Mouse (Mus musculus): Measurements from ENCODE around the gene A530084C06Rik.

Gene A530084C06Rik

DNA sequence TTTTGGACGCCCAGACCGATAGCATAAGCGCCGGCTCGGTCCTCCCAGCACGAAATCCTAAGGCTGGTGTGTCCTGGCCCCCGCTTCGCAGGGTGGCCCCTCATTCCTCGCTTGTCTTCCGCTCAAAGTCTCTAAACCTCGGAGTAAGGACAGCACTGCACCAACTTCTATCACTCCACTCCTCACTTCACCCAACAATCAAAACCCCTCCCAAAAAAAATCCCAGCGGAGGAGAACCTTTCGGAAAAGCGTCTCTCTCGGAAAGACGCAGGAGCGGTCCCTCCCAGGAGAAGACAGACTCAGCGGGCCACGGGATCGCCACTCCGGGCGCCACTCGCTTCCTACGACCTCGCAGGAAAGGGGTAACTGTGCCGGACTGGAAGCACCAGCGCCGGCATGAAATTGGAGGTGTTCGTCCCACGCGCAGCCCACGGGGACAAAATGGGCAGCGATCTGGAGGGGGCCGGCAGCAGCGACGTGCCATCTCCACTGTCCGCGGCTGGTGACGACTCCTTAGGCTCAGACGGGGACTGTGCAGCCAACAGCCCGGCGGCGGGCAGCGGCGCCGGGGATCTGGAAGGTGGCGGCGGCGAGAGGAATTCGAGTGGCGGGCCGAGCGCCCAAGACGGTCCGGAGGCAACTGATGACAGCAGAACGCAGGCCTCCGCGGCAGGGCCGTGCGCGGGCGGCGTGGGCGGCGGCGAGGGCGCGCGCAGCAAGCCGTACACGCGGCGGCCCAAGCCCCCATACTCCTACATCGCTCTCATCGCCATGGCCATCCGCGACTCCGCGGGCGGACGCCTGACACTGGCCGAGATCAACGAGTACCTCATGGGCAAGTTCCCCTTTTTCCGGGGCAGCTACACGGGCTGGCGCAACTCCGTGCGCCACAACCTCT is at the start of gene A530084C06Rik:
Gene A530084C06Rik (minus strand): TSS at position 813 of the 898 bp plus-strand sequence.
- DNase-seq (ENCODE audit: low read depth, low spot score) = no peak

DNA sequence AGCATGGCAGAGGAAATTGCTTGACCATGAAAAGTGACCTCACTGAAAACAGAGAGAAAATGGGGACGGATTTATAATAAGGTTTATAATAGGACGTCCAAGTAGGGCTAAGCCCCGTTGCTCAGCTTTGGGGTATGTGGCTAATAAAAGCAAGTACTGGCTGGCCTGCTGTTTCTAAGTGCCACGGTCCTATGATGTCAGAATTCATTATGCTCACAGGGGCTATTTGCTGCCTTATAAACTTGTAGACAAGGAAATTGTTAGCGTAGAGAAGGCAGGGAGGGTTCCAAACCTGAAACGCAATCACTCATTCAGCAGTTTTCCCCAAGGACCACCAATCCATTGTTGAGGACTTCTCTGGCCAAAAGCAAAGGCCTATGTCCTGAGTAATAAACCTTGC is 44.8 kb upstream of the A530084C06Rik start:
- no peak for DNase-seq (ENCODE audit: low read depth, low spot score)

DNA sequence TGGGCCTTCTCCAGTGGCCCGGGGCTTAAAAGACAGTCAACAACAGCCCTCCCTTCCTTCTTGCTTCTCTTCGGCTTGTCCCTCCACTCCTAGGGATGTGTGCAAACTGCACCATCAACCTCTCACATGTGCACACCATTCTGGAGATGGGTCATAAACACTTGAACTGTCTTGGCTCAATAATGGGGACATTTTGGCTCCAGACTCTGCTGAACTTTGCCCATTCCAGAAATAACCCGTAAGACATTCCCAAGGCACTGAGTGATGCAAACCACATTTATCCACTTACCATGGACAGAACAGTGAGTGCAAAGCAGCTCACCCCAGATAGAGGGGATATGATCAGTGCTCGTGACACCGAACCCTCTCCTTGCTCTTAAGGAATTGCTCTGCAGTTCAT is 40.4 kb upstream of the A530084C06Rik start:
- no peak for DNase-seq (ENCODE audit: low read depth, low spot score)

DNA sequence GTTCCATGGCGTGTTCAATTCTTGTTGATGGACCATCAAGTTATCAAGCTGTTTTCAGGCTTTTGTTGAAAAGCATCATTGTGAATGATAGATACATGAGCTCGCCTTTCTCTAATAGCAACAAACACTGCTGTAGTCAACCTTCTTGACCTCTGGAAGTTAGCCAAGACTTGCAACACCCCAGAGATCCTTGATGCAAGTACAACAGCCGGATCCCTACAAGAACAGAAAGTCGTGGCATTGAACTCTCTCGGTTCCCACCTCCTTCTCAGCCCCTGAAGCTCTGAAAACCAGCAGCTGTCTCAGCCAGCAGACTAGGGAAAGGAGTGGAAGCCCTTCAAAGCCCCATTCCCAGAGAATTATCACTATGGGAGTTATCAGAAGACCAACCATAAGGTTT is 28.2 kb upstream of the A530084C06Rik start:
- no peak for DNase-seq (ENCODE audit: low read depth, low spot score)

DNA sequence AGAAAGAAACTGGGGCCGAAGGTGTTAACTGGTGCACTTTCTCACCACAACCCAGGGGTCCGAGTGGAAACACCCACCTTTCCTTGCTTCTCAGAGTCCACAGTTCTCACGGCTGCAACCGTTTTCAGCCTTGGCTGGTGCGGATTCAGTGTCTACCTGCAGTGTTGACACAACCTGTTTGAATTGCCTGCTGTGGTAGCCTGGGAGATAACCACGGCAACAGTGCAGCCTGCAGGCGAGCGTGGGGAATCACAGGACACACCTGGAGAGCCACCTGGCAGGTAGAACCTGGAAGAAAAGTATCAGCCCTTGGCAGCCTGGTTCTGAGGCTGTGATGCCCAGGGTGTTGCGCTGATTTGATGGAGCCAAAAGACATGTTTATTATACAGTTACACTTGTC is 20.7 kb upstream of the A530084C06Rik start:
- no peak for DNase-seq (ENCODE audit: low read depth, low spot score)

DNA sequence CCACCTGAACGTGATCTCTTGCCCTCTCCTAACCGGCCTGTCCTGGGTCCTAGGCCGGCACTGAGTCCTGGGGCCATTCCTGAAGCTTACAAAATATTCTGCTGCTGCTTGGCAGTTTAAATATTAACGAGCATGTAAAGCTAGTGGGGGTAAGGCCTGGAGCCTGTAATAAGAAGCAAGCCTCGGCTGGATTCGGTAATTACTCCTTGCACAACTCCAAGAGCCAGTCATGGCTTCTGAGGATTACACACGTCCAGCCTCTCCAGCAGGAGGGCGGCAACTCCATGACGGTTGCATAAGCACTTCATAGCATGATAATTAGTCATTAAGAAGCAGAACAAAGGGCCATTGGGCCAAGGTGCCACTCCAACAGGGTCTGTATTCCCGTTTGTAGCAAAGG is 19.3 kb upstream of the A530084C06Rik start:
- DNase-seq (ENCODE audit: low read depth, low spot score) = no peak

DNA sequence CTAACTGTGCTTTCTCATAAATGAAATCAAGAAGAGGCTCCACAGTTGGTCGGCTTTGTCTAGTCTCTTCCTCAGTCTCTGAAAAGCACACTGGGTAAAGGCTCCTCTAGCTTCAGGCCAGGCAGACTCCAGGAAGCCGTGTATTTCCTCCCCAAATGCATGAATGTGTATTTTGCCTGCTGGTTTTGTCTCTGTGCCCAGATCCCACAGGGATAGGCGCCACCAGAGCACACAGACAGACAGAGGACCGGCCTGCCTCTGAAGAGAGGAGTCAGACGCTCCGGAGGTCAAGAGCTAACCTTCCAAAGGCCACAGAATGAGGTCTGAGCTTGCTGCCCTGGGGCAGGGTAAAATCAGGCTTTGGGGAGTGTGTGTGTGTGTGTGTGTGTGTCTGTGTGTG is 18.4 kb upstream of the A530084C06Rik start:
- no peak for DNase-seq (ENCODE audit: low read depth, low spot score)

DNA sequence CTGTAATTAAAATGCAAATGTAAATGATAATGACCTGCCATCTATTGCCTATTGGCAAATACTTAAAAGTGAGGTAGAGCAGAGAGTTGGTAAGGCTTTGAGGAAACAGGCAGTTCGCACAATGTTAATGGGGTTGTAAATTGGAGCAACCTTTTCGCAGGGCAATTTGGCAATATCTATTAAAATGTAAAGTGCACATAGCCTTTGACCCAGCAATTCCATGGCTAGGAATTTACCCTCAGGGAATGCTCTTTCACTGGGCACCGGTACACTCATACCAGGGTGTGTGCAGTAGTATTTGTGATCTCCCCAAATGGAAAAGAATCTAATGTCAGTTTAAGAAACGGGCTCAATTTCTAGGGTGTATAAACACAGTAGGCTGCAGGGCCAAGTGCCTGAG is 17.6 kb upstream of the A530084C06Rik start:
- DNase-seq (ENCODE audit: low read depth, low spot score) = no peak

DNA sequence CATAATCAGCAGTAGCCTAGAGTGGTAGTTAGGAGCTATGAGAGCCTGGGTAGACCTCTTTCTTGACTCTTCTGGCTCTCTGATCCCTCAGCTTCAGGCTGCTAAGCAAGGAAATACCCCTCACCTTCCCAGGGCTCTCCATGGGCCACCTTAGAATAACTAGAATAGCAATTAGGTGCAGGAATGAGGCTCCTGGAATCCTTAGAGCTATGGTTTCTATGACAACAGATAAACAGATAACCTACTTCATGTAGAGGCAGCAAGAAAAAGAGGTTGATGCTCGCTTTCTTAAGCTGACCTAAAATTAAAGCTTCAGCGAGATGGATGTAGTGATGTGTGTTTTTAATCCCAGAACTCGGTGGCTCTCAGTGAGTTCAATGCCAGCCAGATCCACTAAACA is 15.5 kb upstream of the A530084C06Rik start:
- DNase-seq (ENCODE audit: low read depth, low spot score) = no peak

DNA sequence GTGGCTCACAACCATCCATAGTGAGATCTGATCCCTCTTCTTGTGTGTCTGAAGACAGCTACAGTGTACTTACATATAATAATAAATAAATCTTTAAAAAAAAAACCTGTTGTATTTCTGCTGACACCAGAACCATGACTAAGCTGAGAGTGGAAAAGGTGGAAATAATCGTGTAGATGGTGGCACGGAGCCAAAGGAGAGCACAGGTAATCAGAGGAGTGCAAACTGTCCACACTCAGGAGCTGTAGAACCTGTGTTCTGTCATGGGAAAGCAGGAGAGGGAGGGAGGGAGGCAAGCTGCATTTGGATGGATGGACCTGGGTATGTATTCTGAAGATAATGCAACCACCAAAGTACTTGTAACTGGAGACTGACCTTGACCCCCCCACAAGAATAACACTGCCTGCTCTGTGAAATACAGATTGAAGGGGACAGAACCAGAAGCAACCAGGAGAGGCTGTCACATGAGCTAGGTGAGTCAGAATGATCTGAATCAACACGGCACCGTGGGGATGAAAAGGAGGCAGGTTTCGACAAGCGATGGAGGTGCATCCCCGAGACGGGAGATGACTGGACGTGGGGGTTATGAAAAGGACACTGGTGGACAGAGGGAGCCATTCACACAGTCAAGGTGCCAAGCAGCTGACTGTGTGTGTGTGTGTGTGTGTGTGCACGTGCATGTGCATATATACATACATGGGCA is 13.8 kb upstream of the A530084C06Rik start:
- DNase-seq (ENCODE audit: low read depth, low spot score) = no peak

DNA sequence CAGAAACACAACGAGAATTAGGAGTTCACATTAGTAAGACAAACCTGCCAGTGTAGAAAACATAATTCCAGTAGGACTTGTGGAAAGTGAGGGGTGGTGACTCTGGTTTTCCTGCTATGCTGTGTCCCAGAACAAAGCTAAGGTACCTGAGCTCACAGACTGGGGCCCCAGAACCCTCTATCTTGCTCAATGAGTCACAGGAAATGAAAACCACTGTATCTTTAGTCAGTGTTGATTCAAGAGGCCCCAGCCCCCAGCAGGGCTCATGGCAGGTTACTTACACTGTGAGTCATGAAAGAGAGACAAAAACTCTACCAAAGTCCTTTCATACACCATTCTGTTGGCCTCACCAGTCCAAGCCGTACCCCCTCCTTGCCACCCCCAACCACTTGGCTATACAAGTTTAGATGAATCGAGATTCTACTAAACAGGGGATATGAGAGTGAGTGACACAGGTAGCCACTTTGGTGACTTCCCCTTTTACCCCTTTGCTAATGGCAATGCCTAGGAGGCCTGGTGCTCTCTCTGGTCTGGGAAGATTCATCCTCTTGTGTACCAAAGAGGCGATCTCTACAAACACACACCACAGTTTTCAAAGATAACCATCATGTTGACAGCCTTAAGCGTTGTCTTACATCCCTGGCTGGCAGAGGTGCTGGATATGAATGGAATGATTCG is 8.6 kb upstream of the A530084C06Rik start:
- no peak for DNase-seq (ENCODE audit: low read depth, low spot score)

DNA sequence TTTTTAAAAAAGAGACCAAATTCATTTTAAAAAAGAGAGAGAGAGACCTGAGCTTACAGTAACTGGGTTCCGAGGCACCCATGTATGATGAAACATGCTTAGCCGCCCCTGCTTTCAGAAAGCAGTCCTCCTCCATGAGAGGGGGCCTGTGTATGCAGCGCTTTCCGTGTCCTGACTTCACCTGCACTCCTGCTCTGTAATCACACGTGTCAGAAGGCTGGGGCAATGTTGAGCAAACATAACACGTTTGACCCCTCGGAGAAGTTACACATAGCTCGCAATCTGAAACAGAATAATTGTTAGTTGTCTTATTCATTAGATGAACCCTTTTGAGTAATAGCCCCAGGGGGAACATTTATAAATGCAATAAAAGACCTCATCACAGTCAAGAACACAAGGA is 8.0 kb upstream of the A530084C06Rik start:
- no peak for DNase-seq (ENCODE audit: low read depth, low spot score)

DNA sequence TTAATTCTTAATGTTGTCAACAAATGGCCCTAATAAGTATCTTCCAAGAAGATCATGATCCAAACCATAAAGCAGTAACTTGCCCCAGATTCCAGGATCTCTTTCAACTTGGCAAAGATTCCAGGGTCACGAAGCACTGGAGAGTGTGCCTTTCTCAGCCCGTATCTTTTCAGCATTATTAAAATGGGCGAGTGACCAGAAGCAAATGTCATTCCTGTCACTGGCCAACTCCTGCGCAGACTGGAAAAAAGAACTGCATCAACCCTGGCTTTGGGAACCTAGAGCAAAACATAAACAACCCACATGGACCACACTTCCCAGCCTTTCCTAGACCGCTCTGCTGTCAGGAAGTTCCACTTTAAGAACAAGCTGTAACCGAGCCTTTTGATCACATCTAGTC is 5.3 kb upstream of the A530084C06Rik start:
- no peak for DNase-seq (ENCODE audit: low read depth, low spot score)

DNA sequence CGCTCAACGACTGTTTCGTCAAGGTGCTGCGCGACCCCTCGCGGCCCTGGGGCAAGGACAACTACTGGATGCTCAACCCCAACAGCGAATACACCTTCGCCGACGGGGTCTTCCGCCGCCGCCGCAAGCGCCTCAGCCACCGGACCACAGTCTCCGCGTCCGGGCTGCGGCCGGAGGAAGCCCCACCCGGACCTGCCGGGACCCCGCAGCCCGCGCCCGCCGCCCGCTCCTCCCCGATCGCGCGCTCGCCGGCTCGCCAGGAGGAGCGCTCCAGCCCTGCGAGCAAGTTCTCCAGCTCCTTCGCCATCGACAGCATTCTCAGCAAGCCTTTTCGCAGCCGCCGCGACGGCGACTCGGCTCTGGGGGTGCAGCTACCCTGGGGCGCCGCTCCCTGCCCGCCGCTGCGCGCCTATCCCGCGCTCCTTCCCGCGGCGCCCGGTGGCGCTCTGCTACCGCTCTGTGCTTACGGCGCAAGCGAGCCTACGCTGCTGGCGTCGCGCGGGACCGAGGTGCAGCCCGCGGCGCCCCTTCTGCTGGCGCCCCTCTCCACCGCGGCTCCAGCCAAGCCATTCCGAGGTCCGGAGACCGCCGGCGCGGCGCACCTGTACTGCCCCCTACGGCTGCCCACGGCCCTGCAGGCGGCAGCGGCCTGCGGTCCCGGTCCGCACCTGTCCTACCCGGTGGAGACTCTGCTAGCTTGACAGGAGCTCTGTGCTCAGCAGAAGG is 449 bp upstream of the A530084C06Rik start:
- no peak for DNase-seq (ENCODE audit: low read depth, low spot score)

DNA sequence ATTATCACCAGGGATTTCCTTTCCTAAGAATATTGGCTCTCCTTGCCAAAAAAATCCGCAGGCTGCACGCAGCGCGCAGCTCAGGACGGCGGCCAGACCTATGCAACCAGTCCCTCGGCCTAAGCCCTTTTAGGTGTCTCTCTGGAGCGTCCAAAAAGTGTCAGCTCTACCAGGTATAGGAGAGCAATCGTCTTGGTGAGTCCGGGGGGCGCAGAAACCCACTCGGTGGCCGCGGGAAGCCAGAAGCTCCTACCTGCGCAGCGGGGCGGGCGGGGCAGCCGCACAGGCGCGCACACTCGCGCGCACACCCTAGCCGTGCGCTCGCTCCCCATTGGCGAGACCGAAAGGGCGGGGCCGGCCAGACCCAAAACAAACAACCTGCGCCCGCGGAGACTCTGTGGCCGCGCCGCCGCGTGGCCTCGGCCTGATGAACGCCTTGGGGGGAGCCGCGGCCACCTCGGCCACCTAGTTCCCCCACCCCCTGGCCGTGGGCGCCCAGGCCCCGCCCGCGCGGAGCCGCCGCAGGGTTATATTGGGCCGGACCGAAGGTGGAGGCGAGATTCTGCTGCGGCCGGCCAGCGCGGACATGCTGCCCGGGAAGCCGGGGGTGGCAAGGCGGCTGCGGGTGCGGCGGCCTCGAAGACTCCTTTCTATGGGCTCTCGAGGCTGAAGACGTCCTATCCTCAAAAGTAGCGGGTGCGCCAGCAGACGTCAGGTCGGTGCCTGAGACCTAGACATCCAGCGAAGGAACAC is 1.2 kb downstream of the A530084C06Rik start:
- no peak for DNase-seq (ENCODE audit: low read depth, low spot score)

DNA sequence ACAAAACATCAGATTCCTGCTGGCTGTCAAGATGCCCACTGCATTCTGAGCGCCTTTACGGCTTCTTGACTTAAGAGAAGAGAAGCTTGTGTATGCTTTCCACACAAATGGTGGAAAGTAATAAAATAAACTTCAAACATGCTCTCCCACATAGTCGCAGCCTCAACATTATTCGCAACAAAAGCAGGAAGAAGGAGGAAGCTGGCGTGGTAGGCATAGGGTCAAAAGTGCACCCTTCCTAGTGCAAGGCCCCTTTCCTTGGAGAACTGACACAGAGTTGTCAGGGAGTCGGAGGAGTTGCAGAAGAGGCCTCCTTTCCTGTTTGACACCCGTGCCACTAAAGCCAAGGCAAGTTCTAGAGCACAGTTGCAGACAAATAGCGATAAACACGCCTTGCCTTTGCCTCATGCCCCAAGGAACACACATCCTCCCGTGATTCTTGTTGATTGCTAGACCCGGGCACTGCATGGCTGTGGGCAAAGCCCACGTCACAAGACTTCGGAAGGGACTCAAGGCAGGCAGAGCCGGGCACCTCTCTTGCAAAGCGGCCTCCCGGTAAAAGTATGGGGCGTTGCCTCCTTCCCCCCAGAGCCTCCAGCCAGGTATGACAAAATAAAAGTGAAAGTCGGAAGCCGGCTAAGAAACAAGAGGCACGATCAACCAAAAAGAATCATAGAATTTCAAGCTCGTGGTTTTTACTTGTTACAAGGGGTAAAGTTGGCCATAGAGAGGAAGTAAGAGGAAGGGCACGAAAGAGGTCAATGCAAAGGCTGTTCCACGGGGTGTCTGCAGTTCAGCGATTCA is 2.0 kb downstream of the A530084C06Rik start:
- DNase-seq (ENCODE audit: low read depth, low spot score) = no peak

DNA sequence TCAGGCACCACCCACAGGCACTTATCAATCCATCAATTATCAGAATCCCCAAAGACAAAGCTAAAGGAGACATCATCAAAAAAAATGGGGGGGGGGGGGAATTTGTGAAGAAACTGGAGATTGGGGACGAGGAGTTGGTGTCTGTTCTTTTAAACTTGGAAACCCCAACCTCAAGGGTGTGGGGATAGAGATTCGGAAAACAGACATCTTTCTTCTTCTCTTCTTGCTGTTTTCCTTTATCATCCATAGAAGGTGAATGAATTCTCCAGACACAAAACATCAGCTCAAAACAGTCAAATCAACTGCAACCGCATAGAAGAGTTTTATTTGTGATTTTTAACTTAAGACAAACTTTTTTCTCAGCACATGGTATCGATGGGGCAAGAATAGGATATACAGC is 3.3 kb downstream of the A530084C06Rik start, which contains the start of gene Foxq1:
Gene Foxq1 (plus strand): TSS at position 301 of the 400 bp plus-strand sequence.
- DNase-seq (ENCODE audit: low read depth, low spot score) = no peak

DNA sequence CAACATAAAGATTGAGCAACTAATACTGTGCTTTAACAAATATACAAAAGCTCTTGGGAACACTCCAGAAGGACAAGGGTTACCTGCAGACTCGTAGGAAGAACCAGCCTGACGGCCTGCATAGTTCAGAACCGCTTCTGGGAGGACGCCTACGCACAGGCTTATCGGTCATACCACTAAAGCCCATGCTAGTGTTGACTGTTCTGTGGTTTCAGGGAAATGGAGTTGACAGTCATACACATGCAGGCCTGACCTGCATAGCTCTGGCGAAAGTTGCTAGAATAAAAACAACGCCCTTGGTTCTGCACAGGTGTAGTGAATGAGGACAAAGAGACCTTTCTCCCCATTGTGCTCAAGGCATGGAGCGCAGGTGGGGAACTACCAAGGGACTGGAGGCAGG is 11.5 kb downstream of the A530084C06Rik start:
- no peak for DNase-seq (ENCODE audit: low read depth, low spot score)

DNA sequence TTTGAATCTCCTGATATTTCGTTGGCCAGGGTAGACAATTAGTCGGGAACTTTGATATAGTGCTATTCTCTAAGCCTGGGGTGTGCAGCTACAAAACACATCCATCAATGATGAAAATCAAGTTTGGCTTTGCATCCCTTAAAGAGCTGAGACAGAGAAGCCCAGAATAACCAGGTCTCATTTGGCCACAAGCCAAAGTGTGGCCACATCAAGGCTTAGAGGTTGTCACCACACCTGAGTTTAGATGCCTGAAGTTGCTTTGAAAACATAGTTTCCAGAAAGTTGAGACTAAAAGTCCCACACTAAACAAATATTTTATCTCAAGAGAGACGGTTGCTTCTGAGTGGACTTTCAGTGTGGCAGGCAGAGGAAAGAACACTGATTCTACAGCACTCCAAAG is 11.9 kb downstream of the A530084C06Rik start:
- no peak for DNase-seq (ENCODE audit: low read depth, low spot score)

DNA sequence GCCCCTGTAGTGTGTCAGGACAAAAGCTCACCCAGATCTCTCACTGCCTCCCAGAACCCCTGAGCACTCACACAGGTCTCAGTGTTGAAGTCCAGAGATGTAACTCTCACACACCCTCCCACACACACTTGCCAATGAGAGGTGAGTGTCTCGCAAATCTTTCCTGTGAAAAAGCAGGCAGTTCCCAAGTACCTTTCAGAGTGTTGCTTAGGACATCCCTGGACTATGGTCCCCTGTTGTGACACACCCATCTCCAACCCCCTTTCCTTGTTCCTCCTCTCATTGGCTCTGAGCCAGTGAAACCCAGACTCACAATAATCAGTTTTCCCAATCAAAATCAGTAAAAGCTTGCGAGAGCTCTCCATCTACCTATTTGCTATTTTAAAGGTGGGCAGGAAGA is 12.3 kb downstream of the A530084C06Rik start:
- DNase-seq (ENCODE audit: low read depth, low spot score) = no peak

Measured in retina, adult 2 months (tissue).